Mouse (Mus musculus) stomach, postnatal 0 days (tissue): Measurements from ENCODE around the gene Lrp6. TPM values are rescaled to one million over a fixed set of nuclear protein-coding genes. Genes with fewer than 3 reads are reported as not detected.

Source experiments
- ATAC-seq: fragments of 200-750 bp; cut with Nextera tagmentation; 2 replicates; pipeline ENCODE4 v1.8.0; 2017; ENCODE audit not compliant: low FRiP score, low TSS enrichment
- DNase-seq: peaks from one replicate; pipeline ENCODE4 v3.0.0-alpha.2; 2016; ENCODE audit warnings: low spot score
- H3K27ac ChIP-seq: fragments of 300-500 bp; sonication (generic); replicated peaks from 2 replicates; pipeline ENCODE4 v1.5.1; 2014; ENCODE audit warnings: mild to moderate bottlenecking, control low read depth
- H3K27me3 ChIP-seq: fragments of 300-500 bp; sonication (generic); 2 replicates; pipeline ENCODE4 v1.6.1; 2014; ENCODE audit warnings: low read length; ENCODE audit not compliant: control insufficient read depth, insufficient read depth
- H3K36me3 ChIP-seq: fragments of 300-500 bp; sonication (generic); 2 replicates; pipeline ENCODE4 v1.6.1; 2014; ENCODE audit warnings: low read length, mixed read lengths; ENCODE audit not compliant: control insufficient read depth, insufficient read depth
- H3K4me1 ChIP-seq: fragments of 300-500 bp; sonication (generic); replicated peaks from 2 replicates; pipeline ENCODE4 v1.6.1; 2014; ENCODE audit warnings: antibody characterized with exemption; ENCODE audit not compliant: control insufficient read depth, insufficient read depth
- H3K4me2 ChIP-seq: fragments of 300-500 bp; sonication (generic); replicated peaks from 2 replicates; pipeline ENCODE4 v1.6.1; 2014; ENCODE audit warnings: low read depth, mild to moderate bottlenecking, control low read depth, moderate library complexity
- H3K4me3 ChIP-seq: fragments of 300-500 bp; sonication (generic); 2 replicates; pipeline ENCODE4 v1.5.1; 2014; ENCODE audit warnings: low read depth, low read length, control low read depth
- H3K9ac ChIP-seq: fragments of 300-500 bp; sonication (generic); 2 replicates; pipeline ENCODE4 v1.6.1; 2014; ENCODE audit warnings: mild to moderate bottlenecking, low read length, control low read depth, mixed read lengths
- H3K9me3 ChIP-seq: fragments of 300-500 bp; sonication (generic); 2 replicates; pipeline ENCODE4 v1.6.1; 2016; ENCODE audit warnings: low read length; ENCODE audit not compliant: control insufficient read depth
- CTCF ChIP-seq: IDR thresholded peaks from 2 replicates; pipeline ENCODE4 v1.5.1; 2016; ENCODE audit warnings: antibody characterized with exemption, low read depth, mild to moderate bottlenecking, moderate library complexity
- EP300 ChIP-seq: optimal IDR thresholded peaks from 2 replicates; pipeline ENCODE3; 2016; ENCODE audit warnings: antibody characterized with exemption
- WGBS: fragments of 180-500 bp; shearing (Covaris S2); extraction: QIAGEN DNeasy Blood & Tissue Kit; methylation state at CpG from one replicate; pipeline ENCODE4 v1.1.7; 2014; 5-methylcytosine and 5-hydroxymethylcytosine counted together
- polyA plus RNA-seq: library from polyadenylated mRNA; unstranded; fragments of >200 nt; fragmentation: Nextera tagmentation; extraction: Ambion mirVana; gene quantifications from 2 replicates; pipeline ENCODE4 v1.2.1, GENCODE M21; 2015

Gene Lrp6
- polyA plus RNA-seq, 1 experiment from 2014 or later: 12.1 TPM

DNA sequence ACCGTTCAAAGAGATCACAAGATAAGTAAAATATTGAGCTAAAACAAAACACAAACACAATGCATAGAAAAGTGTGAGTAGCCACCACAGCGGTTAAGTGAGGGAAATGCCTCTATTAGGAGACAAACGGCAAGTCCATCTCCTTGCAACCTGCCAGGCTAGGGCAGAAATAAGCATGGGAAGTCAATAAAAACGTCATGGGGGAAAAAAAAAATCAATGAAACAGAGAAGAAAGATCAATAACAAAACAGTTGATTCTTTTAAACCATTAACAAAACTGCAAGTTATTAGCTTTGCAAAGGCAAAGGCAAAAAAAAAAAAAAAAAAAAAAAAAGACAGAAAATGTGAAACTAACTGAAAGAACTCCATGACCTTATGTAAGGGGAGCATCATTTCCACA is 49.6 kb downstream of the Lrp6 start:
- DNase-seq: no peak
- no peaks in the 10 kb centered on the region for H3K27me3 ChIP-seq
- ATAC-seq: no peak
- H3K9ac ChIP-seq: no peak overlapping the region
- H3K4me3 ChIP-seq: no peak overlapping the region
- H3K36me3 ChIP-seq: peaks cover 2% of the 10 kb centered on the region; the same call in 1 of the 2 replicates
- 45% methylated on average over 4 of the region's 4 CpGs for WGBS
- TF ChIP-seq CTCF (no peak), EP300 (no peak)
- H3K4me1 ChIP-seq: peaks cover 5% of the 10 kb centered on the region; the same call in 1 of the 2 replicates
- H3K27ac ChIP-seq: no peak overlapping the region
- no peaks in the 10 kb centered on the region for H3K9me3 ChIP-seq
- no peak overlapping the region for H3K4me2 ChIP-seq

DNA sequence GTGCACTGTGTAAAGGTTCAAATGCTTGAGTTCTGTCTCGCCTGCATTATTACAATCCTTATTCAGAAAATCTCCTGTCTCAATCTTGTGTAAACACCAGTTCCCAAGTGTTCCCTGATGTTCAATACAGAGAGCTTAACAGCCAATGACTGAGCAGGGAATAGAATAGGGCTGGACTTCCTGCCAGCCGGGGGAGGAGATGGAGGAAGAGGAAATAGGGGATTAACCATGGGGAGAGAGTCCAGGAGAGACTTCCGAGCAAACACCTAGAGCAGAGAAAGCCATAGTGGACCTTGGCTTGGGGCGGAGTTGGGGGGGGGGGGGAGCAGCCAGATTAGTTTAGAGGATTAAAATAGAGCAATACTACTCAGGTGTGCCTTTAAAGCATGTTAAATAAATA is 51.3 kb downstream of the Lrp6 start:
- WGBS: 33% methylated on average over 4 of the region's 4 CpGs

DNA sequence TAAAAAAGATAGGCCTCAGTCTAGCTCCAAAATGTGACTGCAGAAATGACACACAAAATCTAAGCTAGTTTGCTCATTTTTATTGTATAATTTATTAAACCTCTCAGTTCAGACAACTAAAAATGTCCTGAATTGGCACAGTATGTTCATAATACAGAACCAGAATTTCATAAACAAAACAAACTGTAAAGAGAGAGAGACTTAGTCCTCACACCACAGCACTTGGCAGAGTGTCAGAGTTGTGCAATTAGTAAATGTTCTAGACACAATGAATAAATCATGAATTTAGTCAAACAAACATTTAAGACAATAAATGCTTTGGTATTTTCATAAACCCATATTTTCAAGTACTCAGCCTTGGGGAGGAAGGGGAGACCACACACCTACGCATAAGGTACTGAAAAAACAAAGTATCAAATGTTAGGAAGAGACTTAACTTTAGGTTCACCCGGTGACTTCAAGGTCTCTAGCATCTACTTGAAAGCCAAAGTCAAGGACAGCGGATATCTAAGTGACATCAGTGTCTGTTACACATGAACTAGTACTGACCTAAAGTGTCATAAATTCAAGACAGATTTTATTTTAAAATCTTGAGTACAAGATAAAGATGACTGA is 52.8 kb downstream of the Lrp6 start:
- Histone ChIP-seq H3K4me3 (no peak overlapping the region), H3K9ac (no peak overlapping the region), H3K27me3 (no peaks in the 10 kb centered on the region), H3K27ac (no peak overlapping the region), H3K36me3 (no peaks in the 10 kb centered on the region), H3K4me1 (no peaks in the 10 kb centered on the region; the same call in 1 of the 2 replicates), H3K4me2 (no peak overlapping the region), H3K9me3 (no peaks in the 10 kb centered on the region)
- DNase-seq: no peak
- 69% methylated on average over 3 of the region's 3 CpGs for WGBS
- ATAC-seq: no peak
- TF ChIP-seq CTCF (no peak), EP300 (no peak)

More for the DNA sequence above, 51.3 kb downstream of the Lrp6 start:
- no peak overlapping the region for H3K27ac ChIP-seq
- H3K9me3 ChIP-seq: no peaks in the 10 kb centered on the region
- DNase-seq (peak; percentile 79), ATAC-seq (peak; percentile 99)
- H3K9ac ChIP-seq: no peak overlapping the region
- H3K4me1 ChIP-seq: no peaks in the 10 kb centered on the region
- peaks cover 2% of the 10 kb centered on the region; the same call in 1 of the 2 replicates for H3K36me3 ChIP-seq
- H3K4me3 ChIP-seq: no peak overlapping the region
- H3K4me2 ChIP-seq: no peak overlapping the region
- TF ChIP-seq CTCF: no peak
- no peak for TF ChIP-seq EP300
- no peaks in the 10 kb centered on the region for H3K27me3 ChIP-seq

DNA sequence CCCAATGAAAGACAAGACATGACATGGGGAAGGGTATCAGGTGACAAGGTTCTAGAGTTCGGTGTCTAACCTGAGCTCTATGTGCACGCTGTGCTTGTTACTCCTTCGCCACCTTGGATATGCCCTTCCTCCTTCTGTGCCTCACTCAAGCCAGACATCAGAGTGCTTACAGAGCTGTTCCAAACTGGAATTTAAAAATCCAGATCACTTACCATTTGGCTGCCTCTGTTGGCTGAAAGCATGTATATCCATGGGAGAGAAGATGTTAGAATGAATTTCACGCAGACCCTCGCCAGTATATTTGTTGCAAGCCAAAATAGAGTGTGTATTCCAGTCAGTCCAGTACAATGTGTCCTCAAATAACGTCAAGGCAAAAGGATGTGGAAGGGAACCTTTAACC is 53.8 kb downstream of the Lrp6 start:
- DNase-seq: no peak
- ATAC-seq: no peak
- WGBS: 54% methylated on average over 6 of the region's 6 CpGs

DNA sequence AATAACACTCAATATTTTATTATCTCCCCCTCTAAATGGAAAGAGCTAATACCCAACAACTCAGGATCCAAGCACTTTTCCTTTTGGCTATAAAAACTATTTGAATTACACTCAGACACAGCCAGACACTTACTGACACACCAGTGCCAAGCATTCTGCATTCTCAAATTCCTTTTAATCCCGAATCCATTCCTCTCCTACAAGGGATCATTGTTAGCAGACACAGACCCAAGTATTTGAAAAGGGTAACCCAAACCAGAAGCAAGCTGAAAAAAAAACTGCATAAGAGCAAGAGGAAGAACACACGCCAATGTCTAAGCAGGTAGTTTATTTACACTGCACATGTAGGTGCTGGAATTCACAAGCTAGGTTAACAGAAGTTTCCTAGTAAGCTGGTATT is 54.3 kb downstream of the Lrp6 start:
- ATAC-seq: no peak

More for the DNA sequence above, 53.8 kb downstream of the Lrp6 start:
- Histone ChIP-seq H3K4me1 (no peaks in the 10 kb centered on the region; the same call in 1 of the 2 replicates), H3K4me2 (no peak overlapping the region), H3K27ac (no peak overlapping the region), H3K4me3 (no peak overlapping the region), H3K9ac (no peak overlapping the region), H3K27me3 (no peaks in the 10 kb centered on the region), H3K9me3 (no peaks in the 10 kb centered on the region), H3K36me3 (no peaks in the 10 kb centered on the region)
- TF ChIP-seq CTCF (no peak), EP300 (no peak)

DNA sequence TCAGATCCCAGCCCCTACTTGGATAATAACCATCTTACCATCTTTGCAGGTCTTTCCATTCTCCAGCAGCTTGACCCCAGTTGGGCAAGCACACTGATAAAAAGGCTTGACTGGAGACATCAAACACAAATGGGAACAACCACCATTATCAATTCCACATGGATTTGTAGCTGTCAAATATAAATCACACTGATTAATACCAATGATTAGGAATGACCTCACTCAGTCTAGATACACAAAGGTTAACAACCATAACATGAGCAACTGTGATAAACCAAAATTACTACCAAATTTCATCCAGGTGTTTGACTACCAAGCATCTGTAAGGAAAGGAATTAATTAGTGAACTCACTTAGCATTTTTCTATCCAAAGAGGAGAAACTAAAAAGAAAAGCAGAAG is 55.6 kb downstream of the Lrp6 start:
- H3K9me3 ChIP-seq: no peaks in the 10 kb centered on the region
- TF ChIP-seq CTCF (no peak), EP300 (no peak)
- H3K4me3 ChIP-seq: no peak overlapping the region
- no peaks in the 10 kb centered on the region; the same call in 1 of the 2 replicates for H3K4me1 ChIP-seq
- ATAC-seq (no peak), DNase-seq (no peak)
- no peak overlapping the region for H3K4me2 ChIP-seq
- H3K9ac ChIP-seq: no peak overlapping the region
- no peak overlapping the region for H3K27ac ChIP-seq
- H3K27me3 ChIP-seq: no peaks in the 10 kb centered on the region
- peaks cover 4% of the 10 kb centered on the region; the same call in 1 of the 2 replicates for H3K36me3 ChIP-seq

More for the DNA sequence above, 54.3 kb downstream of the Lrp6 start:
- no peaks in the 10 kb centered on the region; the same call in 1 of the 2 replicates for H3K4me1 ChIP-seq
- H3K36me3 ChIP-seq: no peaks in the 10 kb centered on the region
- DNase-seq: no peak
- no peak overlapping the region for H3K4me2 ChIP-seq
- H3K4me3 ChIP-seq: no peak overlapping the region
- H3K27me3 ChIP-seq: no peaks in the 10 kb centered on the region
- H3K9ac ChIP-seq: no peak overlapping the region
- WGBS: 38% methylated on average over 2 of the region's 2 CpGs
- no peaks in the 10 kb centered on the region for H3K9me3 ChIP-seq
- no peak overlapping the region for H3K27ac ChIP-seq
- no peak for TF ChIP-seq EP300
- TF ChIP-seq CTCF: no peak
